Mouse (Mus musculus) neural tube, embryonic 11.5 days (tissue): Measurements from ENCODE around the gene Urad. TPM values are rescaled to one million over a fixed set of nuclear protein-coding genes. Genes with fewer than 3 reads are reported as not detected.

Experiments
- ATAC-seq: fragments of 200-750 bp; cut with Nextera tagmentation; 2 replicates; pipeline ENCODE4 v1.8.0; 2017; ENCODE audit warnings: moderate number of reproducible peaks, mild to moderate bottlenecking, moderate TSS enrichment, moderate library complexity; ENCODE audit not compliant: insufficient read depth, low FRiP score, low TSS enrichment
- DNase-seq: peaks from one replicate; pipeline ENCODE4 v3.0.0-alpha.2; 2015; ENCODE audit warnings: low spot score
- H3K27ac ChIP-seq: fragments of 300-500 bp; sonication (generic); 2 replicates; pipeline ENCODE4 v1.5.1; 2014; ENCODE audit warnings: low read depth, mild to moderate bottlenecking, low read length
- H3K27me3 ChIP-seq: fragments of 300-500 bp; sonication (generic); 2 replicates; pipeline ENCODE4 v1.6.1; 2014; ENCODE audit warnings: mild to moderate bottlenecking, low read length, mixed read lengths; ENCODE audit not compliant: control insufficient read depth, insufficient read depth
- H3K36me3 ChIP-seq: fragments of 300-500 bp; sonication (generic); 2 replicates; pipeline ENCODE4 v1.6.1; 2014; ENCODE audit warnings: mild to moderate bottlenecking, low read length, moderate library complexity, mixed read lengths; ENCODE audit not compliant: control insufficient read depth, insufficient read depth
- H3K4me1 ChIP-seq: fragments of 300-500 bp; sonication (generic); 2 replicates; pipeline ENCODE4 v1.6.1; 2014; ENCODE audit warnings: low read length, mixed read lengths; ENCODE audit not compliant: control insufficient read depth, insufficient read depth
- H3K4me2 ChIP-seq: fragments of 300-500 bp; sonication (generic); 2 replicates; pipeline ENCODE4 v1.6.1; 2014; ENCODE audit warnings: low read depth, mild to moderate bottlenecking, moderate library complexity
- H3K4me3 ChIP-seq: fragments of 300-500 bp; sonication (generic); 2 replicates; pipeline ENCODE4 v1.5.1; 2014; ENCODE audit warnings: low read depth, low read length
- H3K9ac ChIP-seq: fragments of 300-500 bp; sonication (generic); 2 replicates; pipeline ENCODE4 v1.6.1; 2014; ENCODE audit warnings: mild to moderate bottlenecking, low read length
- H3K9me3 ChIP-seq: fragments of 300-500 bp; sonication (generic); 2 replicates; pipeline ENCODE4 v1.6.1; 2016; ENCODE audit warnings: low read length; ENCODE audit not compliant: control insufficient read depth
- whole genome bisulfite sequencing: fragments of 180-500 bp; shearing (Covaris S2); extraction: QIAGEN DNeasy Blood & Tissue Kit; methylation state at CpG from one replicate; pipeline ENCODE4 v1.1.7; 2014; 5-methylcytosine and 5-hydroxymethylcytosine counted together
- polyA plus RNA-seq: library from polyadenylated mRNA; unstranded; fragments of >200 nt; fragmentation: Nextera tagmentation; extraction: Ambion mirVana; gene quantifications from 2 replicates; pipeline ENCODE4 v1.2.1, GENCODE M21; 2014

Urad gene
- polyA plus RNA-seq, 1 experiment from 2014 or later = not detected

DNA sequence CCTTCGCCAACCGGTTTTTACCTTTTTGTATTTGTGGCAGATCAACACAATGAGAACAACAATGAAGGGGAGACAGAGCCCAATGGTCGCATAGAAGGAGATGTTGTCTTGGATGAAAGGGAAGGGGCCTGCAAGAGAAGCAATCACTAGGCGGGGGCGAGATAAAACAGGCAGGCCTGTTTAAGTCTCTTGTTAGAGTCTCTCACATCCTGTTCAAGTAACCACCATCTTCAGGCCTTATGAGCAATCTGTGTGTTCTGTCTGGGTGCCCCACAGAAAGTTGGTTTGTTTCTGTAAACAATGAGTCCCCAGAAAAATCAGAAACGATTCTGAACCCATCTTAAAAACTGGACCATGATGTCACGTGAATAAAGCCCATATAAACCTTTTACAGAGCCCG is 32.7 kb upstream of the Urad start:
- no peaks in the 10 kb centered on the region for H3K36me3 ChIP-seq
- DNase-seq (no peak), ATAC-seq (no peak)
- H3K27me3 ChIP-seq = no peaks in the 10 kb centered on the region
- no peak overlapping the region for H3K27ac ChIP-seq
- WGBS = 73% methylated on average over 8 of the region's 8 CpGs
- no peaks in the 10 kb centered on the region for H3K4me1 ChIP-seq
- H3K4me3 ChIP-seq = no peak overlapping the region
- H3K4me2 ChIP-seq = no peak overlapping the region
- H3K9me3 ChIP-seq = no peaks in the 10 kb centered on the region
- no peak overlapping the region for H3K9ac ChIP-seq

DNA sequence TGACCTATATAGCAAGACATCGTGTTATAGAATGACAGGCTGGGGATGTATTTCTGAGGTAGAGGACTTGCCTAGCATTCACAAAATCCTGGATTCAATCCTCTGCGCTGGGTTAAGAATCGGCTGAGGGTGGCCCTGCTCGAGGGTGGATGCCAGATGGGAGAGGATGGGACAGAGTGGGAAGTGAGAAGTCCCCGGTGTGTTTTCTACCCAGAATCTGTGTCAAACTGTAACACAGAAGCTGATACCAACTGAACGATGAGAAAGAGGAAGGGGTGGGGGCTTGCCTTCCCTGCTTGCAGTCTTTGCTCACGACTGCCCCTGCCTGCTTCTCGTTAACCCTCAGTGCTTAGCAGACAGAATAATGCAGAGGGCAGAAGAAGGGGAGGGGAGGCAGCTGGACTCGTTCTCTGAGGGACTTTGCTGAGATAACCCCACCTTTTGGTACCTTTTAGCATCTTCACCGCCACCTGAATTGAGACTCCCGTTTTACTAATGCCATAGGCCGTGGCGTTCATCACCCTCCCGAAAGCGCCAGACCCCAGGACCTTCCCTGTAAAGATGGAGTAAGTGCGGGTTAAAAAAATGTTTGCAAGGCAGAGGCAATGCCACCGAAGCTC is 32.0 kb upstream of the Urad start:
- Histone ChIP-seq H3K27me3 (no peaks in the 10 kb centered on the region), H3K4me1 (no peaks in the 10 kb centered on the region), H3K9ac (no peak overlapping the region), H3K9me3 (no peaks in the 10 kb centered on the region), H3K36me3 (no peaks in the 10 kb centered on the region), H3K27ac (no peak overlapping the region), H3K4me3 (no peak overlapping the region), H3K4me2 (no peak overlapping the region)
- WGBS = 75% methylated on average over 15 of the region's 17 CpGs
- ATAC-seq (no peak), DNase-seq (no peak)

DNA sequence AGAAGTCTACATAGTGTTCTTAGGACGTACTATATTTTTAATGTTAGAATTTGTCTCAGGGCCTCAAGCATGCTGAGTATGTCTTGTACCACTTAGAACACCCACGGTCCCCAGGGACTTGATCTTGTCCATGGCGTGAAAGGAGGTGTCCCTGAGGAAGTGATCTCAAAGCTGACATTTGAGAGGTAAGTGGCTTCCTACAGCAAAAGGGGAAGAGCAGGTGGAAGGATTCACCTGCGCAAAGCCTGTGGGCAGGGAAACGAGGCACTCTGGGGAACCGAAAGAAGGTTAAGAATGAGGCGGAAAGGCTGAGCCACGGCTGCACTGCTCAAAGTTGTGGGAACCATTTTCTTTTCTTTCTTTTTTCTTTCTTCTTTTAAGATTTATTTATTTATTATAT is 29.7 kb upstream of the Urad start:
- DNase-seq (no peak), ATAC-seq (no peak)
- no peak overlapping the region for H3K4me2 ChIP-seq
- H3K4me3 ChIP-seq = no peak overlapping the region
- no peaks in the 10 kb centered on the region for H3K9me3 ChIP-seq
- no peak overlapping the region for H3K9ac ChIP-seq
- no peak overlapping the region for H3K27ac ChIP-seq
- no peaks in the 10 kb centered on the region for H3K27me3 ChIP-seq
- H3K4me1 ChIP-seq = no peaks in the 10 kb centered on the region
- 94% methylated on average over 8 of the region's 8 CpGs for WGBS
- H3K36me3 ChIP-seq = no peaks in the 10 kb centered on the region

DNA sequence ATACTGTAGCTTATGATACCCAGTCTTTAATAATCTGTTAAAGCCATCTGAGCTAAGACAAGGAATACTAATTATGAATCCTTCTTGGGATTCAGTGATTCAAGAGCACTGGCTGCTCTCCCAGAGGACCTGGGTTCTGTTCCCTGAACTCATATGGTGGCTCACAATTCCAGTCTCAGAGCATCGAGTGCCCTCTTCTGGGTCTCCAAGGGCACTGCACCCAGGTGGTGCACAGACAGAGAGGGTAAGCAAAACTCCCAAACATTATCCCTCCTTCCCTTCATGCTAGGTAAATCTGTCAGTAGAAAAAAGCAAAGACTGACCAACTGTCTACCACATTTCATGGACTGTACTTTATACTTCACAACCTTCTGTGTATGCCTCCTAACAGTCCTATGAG is 23.7 kb upstream of the Urad start:
- 52% methylated on average over 1 of the region's 1 CpGs for whole genome bisulfite sequencing
- Histone ChIP-seq H3K9me3 (no peaks in the 10 kb centered on the region), H3K27ac (no peak overlapping the region), H3K27me3 (no peaks in the 10 kb centered on the region), H3K4me3 (no peak overlapping the region), H3K4me2 (no peak overlapping the region), H3K36me3 (no peaks in the 10 kb centered on the region), H3K4me1 (no peaks in the 10 kb centered on the region), H3K9ac (no peak overlapping the region)
- no peak for DNase-seq
- ATAC-seq = no peak

DNA sequence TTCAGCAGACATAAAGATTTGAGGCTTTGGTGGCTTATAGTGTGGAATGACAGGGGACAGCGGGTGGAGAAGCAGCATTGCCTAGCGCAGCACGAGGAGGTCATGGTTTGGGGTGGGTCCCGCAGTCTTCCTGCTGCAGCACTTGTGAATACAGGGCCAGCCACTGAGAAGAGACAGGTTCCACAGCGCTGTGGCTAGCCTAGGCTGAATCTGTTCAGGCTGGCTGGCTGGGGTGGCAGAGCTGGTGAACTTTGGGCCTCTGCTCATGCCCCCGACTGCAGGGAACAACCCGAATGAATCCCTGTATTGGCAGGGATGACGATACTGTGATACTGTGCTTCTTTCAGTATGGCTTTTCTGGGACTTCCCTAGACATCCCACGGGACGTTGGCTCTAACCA is 21.7 kb upstream of the Urad start:
- Histone ChIP-seq H3K27me3 (no peaks in the 10 kb centered on the region), H3K27ac (no peak overlapping the region), H3K36me3 (no peaks in the 10 kb centered on the region), H3K9ac (no peak overlapping the region), H3K4me3 (no peak overlapping the region), H3K4me2 (no peak overlapping the region), H3K4me1 (no peaks in the 10 kb centered on the region), H3K9me3 (no peaks in the 10 kb centered on the region)
- DNase-seq (no peak), ATAC-seq (no peak)
- 87% methylated on average over 10 of the region's 10 CpGs for WGBS

DNA sequence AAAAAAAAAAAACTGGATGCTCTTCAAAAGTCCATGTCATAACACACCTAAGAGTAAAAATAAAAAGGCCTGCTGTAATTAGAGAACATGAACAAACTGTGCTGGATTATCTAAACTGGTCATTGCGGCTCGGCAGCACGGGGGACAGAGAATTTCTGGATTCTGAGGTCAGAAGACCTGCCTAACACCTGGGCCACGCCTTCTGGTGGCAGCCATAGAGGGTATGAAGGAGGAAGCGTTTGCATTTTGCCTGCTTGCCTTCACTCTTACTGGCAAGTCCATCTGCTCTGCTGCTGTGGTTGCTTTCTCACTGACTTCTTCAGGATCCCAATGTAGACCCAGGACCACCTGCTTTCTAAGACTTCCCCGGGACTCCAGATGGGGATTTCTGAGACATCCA is 20.7 kb upstream of the Urad start:
- no peaks in the 10 kb centered on the region for H3K36me3 ChIP-seq
- no peaks in the 10 kb centered on the region for H3K27me3 ChIP-seq
- ATAC-seq (no peak), DNase-seq (peak; percentile 8)
- no peak overlapping the region for H3K9ac ChIP-seq
- H3K4me3 ChIP-seq = no peak overlapping the region
- H3K9me3 ChIP-seq = no peaks in the 10 kb centered on the region
- WGBS = 91% methylated on average over 6 of the region's 6 CpGs
- no peak overlapping the region for H3K4me2 ChIP-seq
- no peaks in the 10 kb centered on the region for H3K4me1 ChIP-seq
- H3K27ac ChIP-seq = no peak overlapping the region

DNA sequence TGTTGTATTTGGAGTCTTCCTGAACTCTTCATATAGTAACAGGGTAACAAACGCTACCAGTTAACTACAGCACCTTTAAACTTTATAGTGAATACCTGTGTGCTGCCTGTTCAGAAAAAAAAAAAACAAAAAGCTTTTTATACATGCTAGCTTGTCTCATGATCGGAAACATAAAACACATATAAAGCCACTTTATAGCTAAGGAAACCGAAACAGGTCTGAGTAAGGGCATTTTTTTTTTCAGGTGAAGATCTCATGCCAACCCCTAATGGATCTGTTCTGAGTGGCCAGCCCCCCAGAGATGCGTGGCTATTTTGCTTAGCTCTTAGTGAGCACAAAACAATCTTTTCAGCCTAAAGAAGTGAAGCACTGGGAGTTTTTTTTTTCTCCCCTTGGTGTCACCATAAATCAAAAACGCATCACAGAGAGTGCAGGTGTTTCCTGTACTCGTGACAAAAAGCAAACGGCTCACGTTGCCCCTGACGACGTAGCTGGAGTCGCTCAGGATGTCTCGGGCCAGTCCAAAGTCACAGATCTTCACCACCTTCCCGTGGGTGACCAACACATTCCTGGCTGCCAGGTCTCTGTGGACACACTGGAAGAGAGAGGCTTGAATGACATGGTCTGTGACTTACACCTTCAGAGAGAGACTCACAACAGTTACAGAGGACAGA is 18.6 kb upstream of the Urad start:
- no peak overlapping the region for H3K4me2 ChIP-seq
- H3K4me3 ChIP-seq = no peak overlapping the region
- no peaks in the 10 kb centered on the region for H3K9me3 ChIP-seq
- no peaks in the 10 kb centered on the region for H3K27me3 ChIP-seq
- ATAC-seq (no peak), DNase-seq (no peak)
- WGBS = 63% methylated on average over 13 of the region's 13 CpGs
- no peak overlapping the region for H3K9ac ChIP-seq
- no peaks in the 10 kb centered on the region for H3K36me3 ChIP-seq
- no peak overlapping the region for H3K27ac ChIP-seq
- no peaks in the 10 kb centered on the region for H3K4me1 ChIP-seq

DNA sequence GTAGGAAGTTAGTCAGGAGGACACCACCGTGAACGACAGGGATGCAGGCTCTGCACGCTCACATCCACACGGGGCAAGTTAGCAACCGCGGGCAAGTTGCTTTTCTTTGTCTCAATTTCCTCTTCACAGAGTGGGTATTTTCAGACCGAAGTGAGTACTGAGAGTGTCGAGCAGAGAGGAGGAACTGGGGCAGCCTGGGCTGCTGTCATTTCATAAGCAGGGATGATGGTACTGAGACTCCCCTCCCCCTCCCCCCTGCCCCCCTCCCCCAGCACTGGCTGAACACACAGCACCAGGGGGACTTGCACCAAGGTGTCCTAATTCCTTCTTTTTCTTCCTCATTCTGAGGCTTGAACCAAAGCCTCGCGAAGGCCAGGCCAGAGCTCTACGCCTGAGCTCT is 17.3 kb upstream of the Urad start:
- H3K9ac ChIP-seq = no peak overlapping the region
- no peaks in the 10 kb centered on the region for H3K36me3 ChIP-seq
- no peak overlapping the region for H3K4me3 ChIP-seq
- WGBS = 88% methylated on average over 11 of the region's 11 CpGs
- no peaks in the 10 kb centered on the region for H3K9me3 ChIP-seq
- no peak overlapping the region for H3K27ac ChIP-seq
- no peak overlapping the region for H3K4me2 ChIP-seq
- DNase-seq (peak; percentile 8), ATAC-seq (no peak)
- no peaks in the 10 kb centered on the region for H3K27me3 ChIP-seq
- no peaks in the 10 kb centered on the region for H3K4me1 ChIP-seq

DNA sequence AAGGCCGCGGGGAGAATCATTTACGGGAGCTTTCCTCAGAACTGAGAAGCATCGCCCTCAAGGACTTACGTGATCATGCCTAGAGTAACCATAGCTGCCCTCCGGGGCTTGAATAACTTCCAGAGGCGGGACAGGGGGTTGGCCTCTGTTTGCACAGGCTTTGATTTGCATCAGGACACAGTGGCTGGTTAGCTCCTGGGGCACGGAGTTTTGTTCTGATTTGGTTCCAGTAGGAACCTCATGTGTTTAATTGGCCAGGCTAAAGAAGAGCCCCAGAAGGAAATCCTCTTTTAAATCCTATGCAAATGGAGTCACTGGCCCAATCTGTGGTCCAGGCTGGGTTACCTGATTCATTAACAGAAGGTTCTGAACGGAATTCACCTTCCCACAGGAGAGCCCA is 16.7 kb upstream of the Urad start:
- Histone ChIP-seq H3K4me1 (no peaks in the 10 kb centered on the region), H3K27ac (no peak overlapping the region), H3K4me2 (no peak overlapping the region), H3K27me3 (no peaks in the 10 kb centered on the region), H3K9ac (no peak overlapping the region), H3K9me3 (no peaks in the 10 kb centered on the region), H3K36me3 (no peaks in the 10 kb centered on the region), H3K4me3 (no peak overlapping the region)
- 67% methylated on average over 9 of the region's 9 CpGs for WGBS
- peak; percentile 7 for DNase-seq
- ATAC-seq = no peak
